Mouse (Mus musculus): ENCODE results near the gene Apol9a. TPM values are rescaled to one million over a fixed set of nuclear protein-coding genes. Genes with fewer than 3 reads are reported as not detected.

Apol9a gene
- polyA plus RNA-seq, 1 experiment from 2014 or later: not detected

DNA sequence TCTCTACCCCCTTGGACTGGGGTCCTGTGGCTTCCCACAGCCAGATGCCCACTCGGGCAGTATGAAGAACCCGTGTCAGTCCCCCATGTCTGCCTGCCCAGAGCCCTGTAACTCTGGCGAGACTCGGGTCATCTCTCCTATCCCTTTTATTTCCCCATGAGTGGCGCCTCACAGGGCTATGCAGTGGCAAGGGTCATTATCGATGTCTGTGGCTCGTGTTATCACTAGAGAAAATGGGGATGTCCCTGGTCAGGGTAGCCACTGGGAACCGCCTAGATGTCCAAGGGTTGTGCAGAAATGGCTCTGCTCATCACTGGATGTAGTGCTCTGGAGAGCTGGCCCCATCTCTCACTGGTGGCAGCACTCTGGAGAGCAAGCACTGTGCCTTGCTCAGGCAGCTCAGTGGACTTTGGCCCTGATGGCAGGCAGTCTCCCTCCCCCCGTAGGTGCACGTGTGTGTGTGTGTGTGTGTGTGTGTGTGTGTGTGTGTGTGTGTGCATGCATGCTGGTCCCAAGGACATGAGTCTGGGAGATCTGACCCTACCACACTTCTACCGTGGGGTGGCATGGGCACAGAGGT lies 28.6 kb downstream of the Apol9a start:
- Histone ChIP-seq H3K4me1 (ENCODE audit: control insufficient read depth, insufficient read depth, low read length) (no peaks in the 10 kb centered on the region), H3K9ac (replicated peaks; ENCODE audit: low read length) (no peak overlapping the region), H3K4me2 (ENCODE audit: low read length) (no peak overlapping the region), H3K9me3 (ENCODE audit: control insufficient read depth, low read length) (no peaks in the 10 kb centered on the region), H3K27ac (replicated peaks; ENCODE audit: low read depth, low read length) (no peak overlapping the region), H3K27me3 (ENCODE audit: control insufficient read depth, insufficient read depth, low read length) (no peaks in the 10 kb centered on the region), H3K36me3 (ENCODE audit: control insufficient read depth, insufficient read depth, low read length) (no peaks in the 10 kb centered on the region), H3K4me3 (replicated peaks; ENCODE audit: low read depth, low read length) (no peak overlapping the region)
- no peak for ATAC-seq (ENCODE audit: low FRiP score, low TSS enrichment)
- 85% methylated on average over 11 of the region's 11 CpGs for WGBS
- no peak for DNase-seq

DNA sequence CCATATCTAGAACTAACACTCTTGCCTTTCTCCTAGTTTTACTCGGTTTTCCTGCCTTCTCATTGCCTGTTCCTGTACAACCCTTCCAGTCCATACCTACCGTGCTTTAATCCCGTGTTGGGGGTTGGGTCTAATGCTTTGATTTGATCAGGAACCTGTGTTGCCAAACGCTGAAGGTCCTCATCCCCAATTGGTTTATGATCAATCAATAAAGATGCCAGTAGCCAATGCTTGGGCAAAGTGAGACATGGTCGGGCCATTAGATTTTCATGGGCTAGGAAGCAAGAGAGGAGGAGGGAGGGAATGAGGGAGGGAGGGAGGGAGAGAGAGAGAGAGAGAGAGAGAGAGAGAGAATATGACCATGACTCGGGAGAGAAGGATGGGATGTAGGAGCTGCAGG lies 29.5 kb downstream of the Apol9a start:
- Histone ChIP-seq H3K9me3 (ENCODE audit: control insufficient read depth, low read length) (no peaks in the 10 kb centered on the region), H3K4me1 (ENCODE audit: control insufficient read depth, insufficient read depth, low read length) (no peaks in the 10 kb centered on the region), H3K27ac (replicated peaks; ENCODE audit: low read depth, low read length) (no peak overlapping the region), H3K4me3 (replicated peaks; ENCODE audit: low read depth, low read length) (no peak overlapping the region), H3K36me3 (ENCODE audit: control insufficient read depth, insufficient read depth, low read length) (no peaks in the 10 kb centered on the region), H3K9ac (replicated peaks; ENCODE audit: low read length) (no peak overlapping the region), H3K27me3 (ENCODE audit: control insufficient read depth, insufficient read depth, low read length) (no peaks in the 10 kb centered on the region), H3K4me2 (ENCODE audit: low read length) (no peak overlapping the region)
- DNase-seq (no peak), ATAC-seq (ENCODE audit: low FRiP score, low TSS enrichment) (no peak)
- WGBS: 81% methylated on average over 6 of the region's 6 CpGs

DNA sequence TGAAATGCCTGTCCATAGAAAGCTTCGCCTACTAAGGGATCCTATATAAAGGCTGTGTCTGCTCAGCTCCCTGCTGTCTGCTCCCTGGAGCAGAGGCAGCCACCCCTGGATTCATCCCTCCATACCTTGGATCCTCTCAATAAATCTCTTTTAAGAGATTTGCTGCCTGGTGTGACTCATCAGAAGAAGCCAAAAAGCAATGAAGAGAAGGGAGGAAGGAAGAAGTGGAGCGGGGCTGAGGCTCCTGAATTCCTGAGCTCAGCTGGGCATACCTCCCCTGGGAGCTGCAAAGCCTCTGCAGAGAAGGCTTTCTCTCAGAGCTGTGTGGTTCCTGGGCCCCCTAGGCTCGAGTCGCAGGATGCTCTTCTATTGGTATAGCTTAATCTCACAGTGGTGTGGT lies 31.0 kb downstream of the Apol9a start:
- H3K27ac ChIP-seq (replicated peaks; ENCODE audit: low read depth, low read length): no peak overlapping the region
- no peaks in the 10 kb centered on the region for H3K4me1 ChIP-seq (ENCODE audit: control insufficient read depth, insufficient read depth, low read length)
- no peaks in the 10 kb centered on the region for H3K9me3 ChIP-seq (ENCODE audit: control insufficient read depth, low read length)
- no peak for DNase-seq
- 45% methylated on average over 4 of the region's 4 CpGs for WGBS
- H3K9ac ChIP-seq (replicated peaks; ENCODE audit: low read length): no peak overlapping the region
- no peak overlapping the region for H3K4me2 ChIP-seq (ENCODE audit: low read length)
- ATAC-seq (ENCODE audit: low FRiP score, low TSS enrichment): no peak
- H3K36me3 ChIP-seq (ENCODE audit: control insufficient read depth, insufficient read depth, low read length): no peaks in the 10 kb centered on the region
- no peaks in the 10 kb centered on the region for H3K27me3 ChIP-seq (ENCODE audit: control insufficient read depth, insufficient read depth, low read length)
- no peak overlapping the region for H3K4me3 ChIP-seq (replicated peaks; ENCODE audit: low read depth, low read length)

DNA sequence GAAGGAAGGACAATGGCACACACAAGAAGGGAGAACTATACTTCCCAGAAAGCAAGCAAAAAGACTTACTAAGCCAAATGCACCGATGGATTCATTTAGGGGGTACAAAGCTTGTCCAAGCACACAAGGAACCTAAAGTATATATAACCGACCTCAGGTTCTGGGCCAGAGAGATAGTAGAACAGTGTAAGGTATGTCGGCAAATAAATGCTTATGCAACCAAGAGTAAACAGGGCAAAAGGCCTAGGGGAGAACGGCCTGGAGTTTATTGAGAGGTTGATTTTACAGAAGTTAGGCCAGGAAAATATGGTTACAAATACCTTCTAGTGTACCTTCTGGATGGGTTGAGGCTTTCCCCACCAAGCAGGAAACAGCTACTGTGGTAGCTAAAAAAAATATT lies 33.5 kb downstream of the Apol9a start:
- Histone ChIP-seq H3K36me3 (ENCODE audit: control insufficient read depth, insufficient read depth, low read length) (no peaks in the 10 kb centered on the region), H3K4me1 (ENCODE audit: control insufficient read depth, insufficient read depth, low read length) (no peaks in the 10 kb centered on the region), H3K27ac (replicated peaks; ENCODE audit: low read depth, low read length) (no peak overlapping the region), H3K9ac (replicated peaks; ENCODE audit: low read length) (no peak overlapping the region), H3K4me2 (ENCODE audit: low read length) (no peak overlapping the region), H3K9me3 (ENCODE audit: control insufficient read depth, low read length) (no peaks in the 10 kb centered on the region), H3K4me3 (replicated peaks; ENCODE audit: low read depth, low read length) (no peak overlapping the region), H3K27me3 (ENCODE audit: control insufficient read depth, insufficient read depth, low read length) (no peaks in the 10 kb centered on the region)
- no peak for DNase-seq
- no peak for ATAC-seq (ENCODE audit: low FRiP score, low TSS enrichment)
- 96% methylated on average over 4 of the region's 4 CpGs for WGBS

DNA sequence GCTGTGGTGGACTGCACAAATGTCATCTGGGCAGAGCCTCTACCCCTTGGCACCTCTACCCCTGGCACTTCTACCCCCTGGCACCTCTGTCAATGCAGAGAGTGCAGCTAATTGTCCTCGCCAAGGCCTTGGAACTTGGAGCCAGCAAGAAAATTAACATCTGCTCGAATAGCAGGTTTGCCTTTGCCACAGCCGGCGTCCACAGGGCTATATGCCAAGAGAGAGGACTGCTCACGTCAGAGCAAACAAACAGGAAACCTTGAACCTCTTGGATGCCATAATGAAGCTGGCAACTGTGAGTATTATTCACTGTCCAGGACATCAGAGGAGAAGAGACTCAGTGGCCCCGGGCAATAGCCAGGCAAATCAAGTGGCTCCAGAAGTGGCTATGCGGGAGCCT lies 34.0 kb downstream of the Apol9a start:
- no peak for ATAC-seq (ENCODE audit: low FRiP score, low TSS enrichment)
- H3K4me2 ChIP-seq (ENCODE audit: low read length): no peak overlapping the region
- H3K27ac ChIP-seq (replicated peaks; ENCODE audit: low read depth, low read length): no peak overlapping the region
- H3K4me1 ChIP-seq (ENCODE audit: control insufficient read depth, insufficient read depth, low read length): no peaks in the 10 kb centered on the region
- H3K4me3 ChIP-seq (replicated peaks; ENCODE audit: low read depth, low read length): no peak overlapping the region
- H3K36me3 ChIP-seq (ENCODE audit: control insufficient read depth, insufficient read depth, low read length): no peaks in the 10 kb centered on the region
- DNase-seq: peak; percentile 6
- no peaks in the 10 kb centered on the region for H3K27me3 ChIP-seq (ENCODE audit: control insufficient read depth, insufficient read depth, low read length)
- no peak overlapping the region for H3K9ac ChIP-seq (replicated peaks; ENCODE audit: low read length)
- 83% methylated on average over 7 of the region's 7 CpGs for WGBS
- H3K9me3 ChIP-seq (ENCODE audit: control insufficient read depth, low read length): no peaks in the 10 kb centered on the region

DNA sequence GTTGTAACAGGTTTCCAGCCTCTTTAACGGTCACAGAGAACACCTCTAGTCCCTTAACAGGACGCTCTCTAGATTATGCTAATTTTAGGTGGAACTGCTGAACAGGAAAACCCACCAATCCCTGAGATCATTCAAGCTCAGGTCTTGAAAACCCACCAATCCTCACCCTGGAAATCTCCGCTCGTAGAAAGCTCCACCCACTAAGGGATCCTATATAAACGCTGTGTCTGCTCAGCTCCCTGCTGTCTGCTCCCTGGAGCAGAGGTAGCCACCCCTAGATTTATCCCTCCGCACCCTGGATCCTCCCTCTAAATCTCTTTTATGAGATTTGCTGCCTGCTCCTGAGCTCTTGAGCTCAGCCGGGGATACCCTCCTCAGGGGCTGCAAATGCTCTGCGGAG lies 40.3 kb downstream of the Apol9a start:
- Histone ChIP-seq H3K4me3 (replicated peaks; ENCODE audit: low read depth, low read length) (no peak overlapping the region), H3K27ac (replicated peaks; ENCODE audit: low read depth, low read length) (no peak overlapping the region), H3K4me2 (ENCODE audit: low read length) (no peak overlapping the region), H3K9ac (replicated peaks; ENCODE audit: low read length) (no peak overlapping the region), H3K9me3 (ENCODE audit: control insufficient read depth, low read length) (no peaks in the 10 kb centered on the region), H3K36me3 (ENCODE audit: control insufficient read depth, insufficient read depth, low read length) (no peaks in the 10 kb centered on the region), H3K4me1 (ENCODE audit: control insufficient read depth, insufficient read depth, low read length) (peaks cover 13% of the 10 kb centered on the region), H3K27me3 (ENCODE audit: control insufficient read depth, insufficient read depth, low read length) (no peaks in the 10 kb centered on the region)
- 88% methylated on average over 8 of the region's 8 CpGs for WGBS
- ATAC-seq (ENCODE audit: low FRiP score, low TSS enrichment): no peak
- no peak for DNase-seq

DNA sequence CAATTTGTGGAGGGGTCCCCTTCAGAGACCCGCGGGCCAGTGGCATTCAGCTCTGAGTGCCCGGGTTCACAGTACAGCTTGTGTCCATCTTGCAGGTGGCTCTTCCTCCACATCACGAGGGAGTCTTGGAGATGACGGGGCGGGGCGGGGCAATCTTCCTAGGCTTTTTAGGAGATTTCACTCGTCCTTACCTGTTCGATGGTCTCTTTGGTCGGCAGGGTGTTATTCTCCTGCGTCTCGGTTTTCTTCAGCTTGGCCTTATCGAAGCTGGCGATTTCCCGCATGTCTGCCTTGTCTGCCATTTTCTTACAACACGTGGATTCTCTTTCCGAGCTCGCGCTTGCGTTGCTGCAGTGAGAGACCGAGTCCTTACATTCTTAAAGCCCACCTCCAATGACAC lies 41.0 kb downstream of the Apol9a start:
- Histone ChIP-seq H3K4me2 (ENCODE audit: low read length) (no peak overlapping the region), H3K27ac (replicated peaks; ENCODE audit: low read depth, low read length) (no peak overlapping the region), H3K4me1 (ENCODE audit: control insufficient read depth, insufficient read depth, low read length) (peaks cover 17% of the 10 kb centered on the region), H3K4me3 (replicated peaks; ENCODE audit: low read depth, low read length) (no peak overlapping the region), H3K27me3 (ENCODE audit: control insufficient read depth, insufficient read depth, low read length) (no peaks in the 10 kb centered on the region), H3K36me3 (ENCODE audit: control insufficient read depth, insufficient read depth, low read length) (no peaks in the 10 kb centered on the region), H3K9ac (replicated peaks; ENCODE audit: low read length) (no peak overlapping the region), H3K9me3 (ENCODE audit: control insufficient read depth, low read length) (no peaks in the 10 kb centered on the region)
- WGBS: 95% methylated on average over 21 of the region's 21 CpGs
- no peak for DNase-seq
- ATAC-seq (ENCODE audit: low FRiP score, low TSS enrichment): no peak

DNA sequence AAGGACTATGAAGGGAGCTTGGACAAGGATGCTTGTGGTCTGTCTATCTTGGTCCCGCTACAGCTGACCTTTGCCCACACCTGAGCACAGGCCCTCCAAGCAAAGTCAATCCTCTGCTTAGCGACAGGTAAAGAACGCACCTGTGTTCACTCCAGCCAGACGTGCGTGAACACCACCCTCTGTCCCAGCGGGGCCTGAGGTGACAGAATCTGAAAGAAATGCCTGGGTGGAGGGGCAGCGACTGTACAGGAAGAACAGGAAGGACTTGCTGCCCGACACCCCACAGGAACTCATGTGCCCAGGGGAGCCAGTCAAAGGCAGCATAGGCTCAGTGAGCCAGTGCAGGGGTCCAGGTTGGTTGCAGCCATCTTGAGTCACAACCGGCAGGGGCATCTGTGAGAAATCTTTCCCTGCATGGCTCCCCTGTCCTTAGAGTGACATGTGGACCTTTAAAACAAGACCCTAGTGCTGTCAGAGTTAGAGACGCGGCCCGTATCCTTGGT lies 42.1 kb downstream of the Apol9a start:
- H3K9ac ChIP-seq (replicated peaks; ENCODE audit: low read length): no peak overlapping the region
- H3K27ac ChIP-seq (replicated peaks; ENCODE audit: low read depth, low read length): no peak overlapping the region
- H3K4me2 ChIP-seq (ENCODE audit: low read length): no peak overlapping the region
- 90% methylated on average over 12 of the region's 12 CpGs for WGBS
- peaks cover 21% of the 10 kb centered on the region for H3K4me1 ChIP-seq (ENCODE audit: control insufficient read depth, insufficient read depth, low read length)
- no peak for ATAC-seq (ENCODE audit: low FRiP score, low TSS enrichment)
- no peaks in the 10 kb centered on the region for H3K9me3 ChIP-seq (ENCODE audit: control insufficient read depth, low read length)
- no peak for DNase-seq
- no peaks in the 10 kb centered on the region for H3K27me3 ChIP-seq (ENCODE audit: control insufficient read depth, insufficient read depth, low read length)
- H3K36me3 ChIP-seq (ENCODE audit: control insufficient read depth, insufficient read depth, low read length): no peaks in the 10 kb centered on the region
- no peak overlapping the region for H3K4me3 ChIP-seq (replicated peaks; ENCODE audit: low read depth, low read length)

DNA sequence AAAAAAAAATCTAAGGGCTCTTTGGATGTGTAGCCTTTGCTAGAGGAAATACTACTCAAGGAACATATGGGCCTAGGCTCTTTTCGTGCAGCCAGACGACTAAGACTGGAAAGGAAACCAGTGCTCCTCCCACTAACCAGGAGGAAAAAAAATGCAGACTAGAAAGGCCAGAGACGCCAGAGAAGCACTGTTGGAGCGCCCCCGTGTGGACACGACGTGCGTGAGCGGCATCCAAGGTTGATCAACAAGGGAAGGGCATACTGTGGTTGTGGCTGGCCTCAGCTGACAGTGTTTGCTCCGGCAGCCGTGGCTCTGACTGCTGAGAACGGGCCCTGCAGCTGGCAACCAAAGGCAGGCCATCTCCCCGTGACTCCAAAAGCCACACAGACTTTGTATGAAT lies 42.8 kb downstream of the Apol9a start:
- Histone ChIP-seq H3K4me2 (ENCODE audit: low read length) (peak overlapping the region; percentile 34; the same call in 1 of the 2 replicates), H3K9me3 (ENCODE audit: control insufficient read depth, low read length) (no peaks in the 10 kb centered on the region), H3K27me3 (ENCODE audit: control insufficient read depth, insufficient read depth, low read length) (no peaks in the 10 kb centered on the region), H3K4me1 (ENCODE audit: control insufficient read depth, insufficient read depth, low read length) (peaks cover 29% of the 10 kb centered on the region), H3K9ac (replicated peaks; ENCODE audit: low read length) (no peak overlapping the region), H3K27ac (replicated peaks; ENCODE audit: low read depth, low read length) (peak overlapping the region; percentile 58), H3K36me3 (ENCODE audit: control insufficient read depth, insufficient read depth, low read length) (no peaks in the 10 kb centered on the region), H3K4me3 (replicated peaks; ENCODE audit: low read depth, low read length) (no peak overlapping the region)
- 0% methylated on average over 13 of the region's 13 CpGs for WGBS
- ATAC-seq (ENCODE audit: low FRiP score, low TSS enrichment): peak; percentile 62; the same call in 1 of the 2 replicates
- DNase-seq: peak; percentile 96

Measured in midbrain, embryonic 14.5 days (tissue).